Mouse (Mus musculus): ENCODE measurements around the gene Boll. TPM values are rescaled to one million over a fixed set of nuclear protein-coding genes. Genes with fewer than 3 reads are reported as not detected.
"Not testable (repeated sequence)": the region's sequence is repeated elsewhere in the genome, so short reads cannot be mapped to it uniquely, and the experiment has no call there.

Gene Boll
- polyA plus RNA-seq, 1 experiment from 2014 or later, result not detected

DNA sequence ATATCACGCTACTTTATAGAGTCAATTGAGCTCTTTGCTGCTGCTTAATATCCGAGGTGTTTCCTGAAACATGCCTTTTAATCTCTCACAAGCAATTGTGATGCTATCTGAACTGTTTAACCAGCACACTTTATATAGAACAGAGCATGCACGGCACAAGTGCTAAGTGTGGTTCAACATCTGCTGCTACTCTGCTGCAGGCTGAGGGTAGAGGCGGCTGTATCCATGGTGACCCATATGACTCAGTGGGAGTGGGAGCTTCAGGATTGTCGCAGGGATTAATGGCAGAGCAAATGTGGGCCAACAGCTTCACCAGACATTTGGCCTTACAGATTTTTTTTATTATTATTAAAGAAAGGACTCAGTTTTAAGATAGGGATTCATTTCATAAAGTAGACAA, 36.6 kb upstream of the Boll start:
- H3K36me3 ChIP-seq (ENCODE audit: control insufficient read depth, insufficient read depth, low read length), result no peaks in the 10 kb centered on the region
- peak; percentile 78 for ATAC-seq

DNA sequence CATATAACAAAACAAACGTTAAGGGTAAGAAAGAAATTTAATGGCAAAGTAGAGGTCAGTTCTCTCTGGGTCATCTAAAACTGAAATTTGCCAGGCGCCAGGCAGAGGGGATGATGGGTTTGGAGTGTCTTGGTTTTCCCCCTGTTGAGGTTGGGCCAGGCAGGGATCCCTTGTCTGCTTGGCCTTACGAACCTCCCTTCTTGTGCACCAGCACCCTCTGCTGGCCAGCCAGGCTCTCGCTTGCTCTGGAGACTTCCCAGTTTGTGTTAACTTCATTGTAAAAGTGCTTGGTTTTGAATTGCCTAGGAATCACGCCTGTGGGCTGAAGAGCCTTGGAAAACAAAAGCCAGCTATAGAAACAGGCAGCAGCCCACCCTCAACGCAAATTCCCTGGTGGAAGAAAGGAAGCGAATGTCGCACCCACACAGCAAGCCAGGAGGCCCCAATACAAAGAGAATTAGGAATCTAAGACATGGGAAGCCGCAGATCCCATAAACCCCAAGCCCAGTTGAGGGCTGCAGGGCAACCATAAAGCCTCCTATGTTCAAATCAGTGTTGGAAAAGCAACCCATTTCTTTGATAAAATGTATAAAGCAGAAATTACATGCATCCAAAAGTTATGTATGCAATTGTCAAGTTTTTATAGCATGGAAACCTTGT, 20.0 kb upstream of the Boll start:
- Histone ChIP-seq H3K9ac (ENCODE audit: low read depth, low read length) (no peak overlapping the region), H3K4me1 (ENCODE audit: control insufficient read depth, insufficient read depth, low read length) (no peaks in the 10 kb centered on the region), H3K9me3 (replicated peaks; ENCODE audit: control insufficient read depth, low read length, poor library complexity, severe bottlenecking) (no peaks in the 10 kb centered on the region), H3K27ac (ENCODE audit: low read length) (no peak overlapping the region), H3K27me3 (ENCODE audit: control insufficient read depth, insufficient read depth, low read depth, low read length) (no peaks in the 10 kb centered on the region), H3K4me2 (ENCODE audit: low read length) (no peak overlapping the region), H3K4me3 (ENCODE audit: low read depth, low read length) (no peak overlapping the region), H3K36me3 (ENCODE audit: control insufficient read depth, insufficient read depth, low read length) (no peaks in the 10 kb centered on the region)
- ATAC-seq, result peak; percentile 80
- WGBS, result 9% methylated on average over 9 of the region's 9 CpGs

More for the DNA sequence above, 36.6 kb upstream of the Boll start:
- Histone ChIP-seq H3K4me2 (ENCODE audit: low read length) (no peak overlapping the region), H3K9me3 (replicated peaks; ENCODE audit: control insufficient read depth, low read length, poor library complexity, severe bottlenecking) (no peaks in the 10 kb centered on the region), H3K27me3 (ENCODE audit: control insufficient read depth, insufficient read depth, low read depth, low read length) (peaks cover 2% of the 10 kb centered on the region; the same call in 1 of the 2 replicates), H3K9ac (ENCODE audit: low read depth, low read length) (no peak overlapping the region), H3K4me1 (ENCODE audit: control insufficient read depth, insufficient read depth, low read length) (peaks cover 4% of the 10 kb centered on the region), H3K4me3 (ENCODE audit: low read depth, low read length) (no peak overlapping the region), H3K27ac (ENCODE audit: low read length) (no peak overlapping the region)
- WGBS, result 24% methylated on average over 5 of the region's 5 CpGs

DNA sequence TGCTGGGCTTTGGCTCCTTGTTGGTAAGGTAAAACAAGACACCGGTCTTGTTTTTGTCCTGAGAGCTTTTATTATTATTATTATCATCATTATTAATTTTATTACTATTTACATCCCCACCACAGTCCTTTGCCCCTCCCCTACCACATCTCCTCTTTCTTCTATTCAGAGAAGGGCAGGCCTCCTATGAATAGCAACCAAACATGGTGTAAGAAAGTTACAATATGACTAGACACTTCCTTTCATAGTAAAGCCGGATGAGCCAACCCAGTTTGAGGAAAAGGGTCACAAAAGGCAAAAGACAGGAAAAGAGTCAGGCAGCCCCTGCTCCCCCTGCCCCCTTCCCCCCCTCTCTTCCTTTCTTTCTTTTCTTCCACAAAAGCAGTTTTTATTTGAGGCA, 17.3 kb upstream of the Boll start:
- Histone ChIP-seq H3K9ac (ENCODE audit: low read depth, low read length) (no peak overlapping the region), H3K4me2 (ENCODE audit: low read length) (no peak overlapping the region), H3K36me3 (ENCODE audit: control insufficient read depth, insufficient read depth, low read length) (no peaks in the 10 kb centered on the region), H3K4me1 (ENCODE audit: control insufficient read depth, insufficient read depth, low read length) (no peaks in the 10 kb centered on the region), H3K27ac (ENCODE audit: low read length) (no peak overlapping the region), H3K4me3 (ENCODE audit: low read depth, low read length) (no peak overlapping the region), H3K27me3 (ENCODE audit: control insufficient read depth, insufficient read depth, low read depth, low read length) (no peaks in the 10 kb centered on the region), H3K9me3 (replicated peaks; ENCODE audit: control insufficient read depth, low read length, poor library complexity, severe bottlenecking) (no peaks in the 10 kb centered on the region)
- WGBS, result 74% methylated on average over 2 of the region's 2 CpGs
- ATAC-seq, result no peak

DNA sequence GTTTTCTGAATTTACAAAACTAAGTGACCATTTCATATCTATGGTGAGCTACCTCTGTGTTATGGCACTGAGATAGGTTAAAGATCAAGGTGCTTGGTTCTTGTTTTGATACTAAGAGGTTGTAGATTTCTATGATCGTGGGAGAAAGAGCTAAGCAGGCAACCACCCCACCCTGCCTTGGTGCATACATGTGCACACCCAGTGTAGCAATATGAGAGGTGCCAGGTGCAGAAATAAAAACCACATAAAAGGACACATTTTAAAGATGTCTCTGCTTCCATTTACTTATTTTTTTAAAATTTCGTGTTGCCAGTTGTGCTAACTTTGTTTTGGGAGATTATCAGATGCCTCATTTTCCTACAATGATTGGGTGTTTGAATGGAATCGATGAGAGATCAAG, 9.4 kb upstream of the Boll start:
- H3K4me2 ChIP-seq (ENCODE audit: low read length), result no peak overlapping the region
- H3K4me3 ChIP-seq (ENCODE audit: low read depth, low read length), result no peak overlapping the region
- no peaks in the 10 kb centered on the region for H3K4me1 ChIP-seq (ENCODE audit: control insufficient read depth, insufficient read depth, low read length)
- no peak overlapping the region for H3K9ac ChIP-seq (ENCODE audit: low read depth, low read length)
- H3K36me3 ChIP-seq (ENCODE audit: control insufficient read depth, insufficient read depth, low read length), result no peaks in the 10 kb centered on the region
- no peaks in the 10 kb centered on the region for H3K27me3 ChIP-seq (ENCODE audit: control insufficient read depth, insufficient read depth, low read depth, low read length)
- H3K27ac ChIP-seq (ENCODE audit: low read length), result no peak overlapping the region
- ATAC-seq, result no peak
- 94% methylated on average over 3 of the region's 3 CpGs for WGBS
- H3K9me3 ChIP-seq (replicated peaks; ENCODE audit: control insufficient read depth, low read length, poor library complexity, severe bottlenecking), result no peaks in the 10 kb centered on the region

DNA sequence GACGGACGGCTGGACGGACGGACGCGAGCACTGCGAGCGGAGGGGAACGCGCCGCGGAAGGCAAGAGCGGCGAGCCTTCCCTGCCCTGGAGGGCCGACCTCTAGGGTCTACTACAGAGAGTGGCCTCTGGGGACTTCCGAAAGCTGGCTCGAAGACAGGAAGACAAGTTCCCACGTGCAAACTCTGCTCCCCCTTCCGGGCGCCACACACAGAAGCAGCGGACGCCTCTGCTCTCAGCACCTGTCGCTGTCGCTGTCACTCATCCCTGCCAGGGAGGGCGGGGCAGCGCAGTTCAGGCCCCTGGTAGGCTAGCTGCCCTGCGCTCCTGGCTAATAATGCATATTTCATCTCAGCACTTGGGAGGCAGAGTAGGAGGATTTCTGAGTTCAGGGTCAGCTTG, 317 bp upstream of the Boll start:
- peak overlapping the region; percentile 56 for H3K4me3 ChIP-seq (ENCODE audit: low read depth, low read length)
- peaks cover 6% of the 10 kb centered on the region; the same call in 1 of the 2 replicates for H3K9me3 ChIP-seq (replicated peaks; ENCODE audit: control insufficient read depth, low read length, poor library complexity, severe bottlenecking)
- peak; percentile 94 for ATAC-seq
- 0 out of 2 replicates have a peak overlapping the region, but pooled peaks have one; percentile 20 for H3K9ac ChIP-seq (ENCODE audit: low read depth, low read length)
- WGBS, result under 1% methylated on average over 19 of the region's 27 CpGs
- peaks cover 15% of the 10 kb centered on the region for H3K27me3 ChIP-seq (ENCODE audit: control insufficient read depth, insufficient read depth, low read depth, low read length)
- no peak overlapping the region for H3K27ac ChIP-seq (ENCODE audit: low read length)
- peaks cover 5% of the 10 kb centered on the region for H3K4me1 ChIP-seq (ENCODE audit: control insufficient read depth, insufficient read depth, low read length)
- no peaks in the 10 kb centered on the region for H3K36me3 ChIP-seq (ENCODE audit: control insufficient read depth, insufficient read depth, low read length)
- peak overlapping the region; percentile 71 for H3K4me2 ChIP-seq (ENCODE audit: low read length)

DNA sequence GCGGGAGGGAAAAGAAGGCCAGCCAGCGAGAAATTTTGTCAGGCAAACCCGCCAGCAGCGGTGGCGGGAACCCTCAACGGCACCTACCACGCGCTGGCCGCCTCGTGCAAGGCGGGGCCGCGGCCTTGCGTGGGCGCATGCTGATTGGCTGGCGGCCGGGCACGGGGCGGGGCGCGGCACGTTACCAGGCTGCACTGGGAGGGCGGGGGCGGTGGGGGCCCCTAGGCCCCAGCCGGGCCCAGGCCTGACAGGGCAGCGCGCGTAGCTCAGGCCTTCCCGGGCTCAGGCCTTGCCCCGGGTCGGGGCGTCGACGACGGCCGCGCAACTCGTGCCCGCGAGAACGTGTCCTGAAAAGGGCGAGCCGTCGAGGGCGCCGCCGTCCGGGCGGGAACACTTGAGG, 635 bp downstream of the Boll start:
- Histone ChIP-seq H3K4me1 (ENCODE audit: control insufficient read depth, insufficient read depth, low read length) (peaks cover 5% of the 10 kb centered on the region), H3K36me3 (ENCODE audit: control insufficient read depth, insufficient read depth, low read length) (no peaks in the 10 kb centered on the region), H3K4me2 (ENCODE audit: low read length) (peak overlapping the region; percentile 71; the same call in 1 of the 2 replicates), H3K27me3 (ENCODE audit: control insufficient read depth, insufficient read depth, low read depth, low read length) (peaks cover 15% of the 10 kb centered on the region), H3K4me3 (ENCODE audit: low read depth, low read length) (peak overlapping the region; percentile 56), H3K9me3 (replicated peaks; ENCODE audit: control insufficient read depth, low read length, poor library complexity, severe bottlenecking) (peaks cover 6% of the 10 kb centered on the region; the same call in 1 of the 2 replicates), H3K9ac (ENCODE audit: low read depth, low read length) (no peak overlapping the region), H3K27ac (ENCODE audit: low read length) (no peak overlapping the region)
- ATAC-seq, result peak; percentile 47; the same call in 1 of the 2 replicates
- 53% methylated on average over 28 of the region's 49 CpGs for WGBS

DNA sequence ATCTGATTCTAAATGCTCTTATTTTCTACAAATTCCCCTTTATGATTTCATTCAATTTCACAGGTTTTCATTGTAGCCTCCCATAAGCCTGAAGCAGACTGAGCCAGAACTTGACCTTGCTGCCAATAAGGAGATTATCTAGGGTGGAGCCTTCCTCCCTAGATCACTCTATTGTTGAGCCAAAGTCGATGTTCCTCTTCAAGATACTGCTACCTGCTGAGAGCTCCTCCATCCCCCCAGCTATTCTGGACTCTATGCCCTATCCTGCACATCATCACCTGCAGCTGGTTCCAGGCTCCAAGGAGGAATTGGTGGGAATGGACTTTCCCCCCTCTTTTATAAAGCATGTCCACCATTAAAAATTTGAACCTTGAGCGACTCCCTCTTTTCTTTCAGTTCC, 11.4 kb downstream of the Boll start:
- H3K9me3 ChIP-seq (replicated peaks; ENCODE audit: control insufficient read depth, low read length, poor library complexity, severe bottlenecking); H3K4me2 ChIP-seq (ENCODE audit: low read length); H3K4me3 ChIP-seq (ENCODE audit: low read depth, low read length); H3K4me1 ChIP-seq (ENCODE audit: control insufficient read depth, insufficient read depth, low read length); H3K9ac ChIP-seq (ENCODE audit: low read depth, low read length); H3K27me3 ChIP-seq (ENCODE audit: control insufficient read depth, insufficient read depth, low read depth, low read length); H3K27ac ChIP-seq (ENCODE audit: low read length); ATAC-seq; H3K36me3 ChIP-seq (ENCODE audit: control insufficient read depth, insufficient read depth, low read length): not testable (repeated sequence)
- 62% methylated on average over 2 of the region's 2 CpGs for WGBS

DNA sequence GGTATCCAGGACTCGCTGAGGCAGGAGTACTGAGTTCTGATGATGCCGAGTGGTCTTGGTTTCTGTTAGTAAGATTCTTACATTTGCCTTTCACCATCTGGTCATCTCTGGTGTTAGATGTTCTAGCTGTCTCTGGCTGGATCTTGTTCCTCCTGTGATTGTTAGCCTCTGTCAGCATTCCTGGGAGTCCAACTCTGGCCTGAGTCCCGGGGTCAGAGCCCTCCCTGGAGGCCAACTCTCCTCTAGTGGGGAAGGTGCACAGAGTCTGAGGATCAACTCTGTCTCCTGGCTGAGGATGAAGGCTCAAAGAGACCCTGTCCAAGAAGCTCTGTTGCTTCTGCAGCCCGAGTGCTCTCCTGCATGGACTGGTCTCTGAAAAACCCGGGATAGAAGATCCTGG, 37.8 kb downstream of the Boll start:
- not testable (repeated sequence) for H3K9me3 ChIP-seq (replicated peaks; ENCODE audit: control insufficient read depth, low read length, poor library complexity, severe bottlenecking); H3K27me3 ChIP-seq (ENCODE audit: control insufficient read depth, insufficient read depth, low read depth, low read length); H3K4me2 ChIP-seq (ENCODE audit: low read length); H3K36me3 ChIP-seq (ENCODE audit: control insufficient read depth, insufficient read depth, low read length); H3K4me3 ChIP-seq (ENCODE audit: low read depth, low read length); H3K27ac ChIP-seq (ENCODE audit: low read length); H3K4me1 ChIP-seq (ENCODE audit: control insufficient read depth, insufficient read depth, low read length); ATAC-seq; H3K9ac ChIP-seq (ENCODE audit: low read depth, low read length)
- 85% methylated on average over 5 of the region's 5 CpGs for WGBS

DNA sequence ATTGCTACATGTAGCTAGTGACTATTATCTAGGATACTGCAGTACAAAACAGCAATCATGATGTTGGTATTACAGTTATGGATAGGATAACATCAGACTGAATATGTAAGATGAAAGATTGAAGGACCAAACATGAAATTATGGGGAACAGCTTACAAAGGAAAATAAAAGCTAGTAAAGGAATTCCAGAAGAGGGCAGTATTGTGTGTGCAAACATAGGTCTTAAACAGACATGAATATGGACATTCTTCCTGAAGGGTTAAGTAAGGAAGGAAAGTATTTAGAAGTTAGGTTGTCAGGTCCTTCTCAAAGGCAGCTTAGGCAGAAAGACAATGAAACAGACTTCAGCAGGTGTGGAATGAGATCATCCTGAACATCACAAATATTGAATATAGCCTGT, 62.2 kb downstream of the Boll start:
- Histone ChIP-seq H3K9ac (ENCODE audit: low read depth, low read length) (no peak overlapping the region), H3K36me3 (ENCODE audit: control insufficient read depth, insufficient read depth, low read length) (no peaks in the 10 kb centered on the region), H3K27ac (ENCODE audit: low read length) (no peak overlapping the region), H3K4me2 (ENCODE audit: low read length) (no peak overlapping the region), H3K27me3 (ENCODE audit: control insufficient read depth, insufficient read depth, low read depth, low read length) (no peaks in the 10 kb centered on the region), H3K4me3 (ENCODE audit: low read depth, low read length) (no peak overlapping the region), H3K4me1 (ENCODE audit: control insufficient read depth, insufficient read depth, low read length) (no peaks in the 10 kb centered on the region), H3K9me3 (replicated peaks; ENCODE audit: control insufficient read depth, low read length, poor library complexity, severe bottlenecking) (no peaks in the 10 kb centered on the region)
- no peak for ATAC-seq
